Mouse (Mus musculus) ZHBTc4 (cell line): Measurements from ENCODE around the gene Gm34653.
"Not testable (repeated sequence)": the region's sequence is repeated elsewhere in the genome, so short reads cannot be mapped to it uniquely, and the experiment has no call there.

Experiments
- DNase-seq: peaks from one replicate; pipeline ENCODE4 v3.0.0-alpha.2; 2011; ENCODE audit warnings: low read depth, low spot score

Gene Gm34653

DNA sequence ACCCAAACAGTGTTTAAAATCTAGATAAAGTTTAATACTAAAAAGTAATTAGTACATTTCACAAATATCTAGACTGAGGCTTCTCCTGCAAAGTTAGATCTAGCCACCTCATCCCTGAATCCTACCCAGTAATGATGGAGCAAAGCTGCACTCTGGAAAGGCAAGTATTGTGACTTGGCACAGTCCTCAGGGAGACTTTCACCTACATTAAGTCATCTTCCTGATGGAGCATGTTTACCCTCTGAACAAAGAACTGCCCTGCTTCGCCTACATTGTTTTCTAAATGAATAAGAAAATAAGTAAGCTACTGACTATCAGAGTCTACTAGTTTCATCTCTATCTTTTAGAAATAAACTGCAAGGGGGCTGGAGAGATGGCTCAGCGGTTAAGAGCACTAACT lies 14.3 kb upstream of the Gm34653 start:
- DNase-seq: no peak

DNA sequence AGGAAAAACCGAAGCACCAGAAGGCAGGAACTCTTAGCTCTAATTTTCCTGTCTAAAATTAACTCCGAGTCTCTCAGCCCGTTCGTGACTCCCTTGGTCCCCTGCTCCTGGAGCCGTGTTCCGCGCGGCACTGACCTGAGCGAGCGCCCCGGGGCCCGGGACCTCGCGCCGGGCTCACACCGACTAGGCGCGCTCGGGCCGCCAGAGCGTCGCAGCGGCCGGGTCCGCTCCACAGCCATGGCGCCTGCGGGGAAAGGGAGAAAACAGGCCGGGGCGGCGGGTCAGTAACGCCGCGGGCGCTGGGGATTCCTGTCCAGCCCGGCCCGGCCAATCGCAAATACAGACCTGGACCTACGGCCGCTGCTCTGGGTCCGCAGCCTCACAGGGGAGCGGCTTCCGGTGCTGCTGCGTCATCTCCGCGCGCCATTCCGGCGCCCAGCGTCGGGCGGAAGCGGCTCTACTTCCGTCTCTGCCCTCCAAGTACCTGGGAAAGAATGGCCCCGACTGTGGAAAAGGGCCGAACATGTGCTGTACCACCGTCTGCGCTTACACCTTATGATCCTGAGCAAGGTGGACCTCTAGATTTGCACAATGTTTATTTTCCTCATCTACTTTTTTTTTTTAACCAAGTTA lies 6.9 kb upstream of the Gm34653 start, which contains the start of gene Fbxw2:
TSS of gene Fbxw2 (minus strand) at position 485 of the 633 bp plus-strand sequence.
- DNase-seq: peak; percentile 96

DNA sequence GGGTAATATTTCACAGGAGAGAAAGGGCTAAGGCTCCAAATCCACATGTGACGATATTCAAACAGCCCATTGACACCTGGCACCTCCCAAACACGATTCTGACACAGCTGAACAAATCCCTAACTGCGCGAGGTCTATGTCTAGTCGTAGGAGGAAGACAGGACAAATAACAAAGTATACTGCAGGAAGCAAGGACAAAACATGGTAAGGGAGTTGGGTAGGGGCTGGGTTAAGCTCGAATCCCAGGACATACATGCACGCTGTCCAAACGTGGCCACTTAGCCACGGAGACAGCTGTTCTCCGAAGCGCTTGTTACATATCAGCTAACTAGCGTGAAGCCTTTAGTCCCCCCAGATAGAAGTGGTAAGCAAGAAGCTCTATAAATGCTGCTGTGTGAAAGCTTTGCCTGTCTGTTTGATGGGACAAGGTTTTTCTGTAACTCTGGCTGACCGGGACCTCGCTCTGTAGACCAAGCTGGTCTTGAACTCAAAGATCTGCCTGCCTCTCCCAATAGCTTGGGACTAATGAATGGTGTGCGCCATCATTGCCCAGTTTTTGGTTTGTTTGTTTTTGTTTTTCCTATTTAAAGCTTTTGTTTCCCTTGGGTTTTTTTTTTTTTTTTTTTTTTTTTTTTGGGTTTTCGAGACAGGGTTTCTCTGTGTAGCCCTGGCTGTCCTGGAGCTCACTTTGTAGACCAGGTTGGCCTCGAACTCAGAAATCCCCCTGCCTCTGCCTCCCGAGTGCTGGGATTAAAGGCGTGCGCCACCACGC lies 6.2 kb upstream of the Gm34653 start:
- DNase-seq: no peak

DNA sequence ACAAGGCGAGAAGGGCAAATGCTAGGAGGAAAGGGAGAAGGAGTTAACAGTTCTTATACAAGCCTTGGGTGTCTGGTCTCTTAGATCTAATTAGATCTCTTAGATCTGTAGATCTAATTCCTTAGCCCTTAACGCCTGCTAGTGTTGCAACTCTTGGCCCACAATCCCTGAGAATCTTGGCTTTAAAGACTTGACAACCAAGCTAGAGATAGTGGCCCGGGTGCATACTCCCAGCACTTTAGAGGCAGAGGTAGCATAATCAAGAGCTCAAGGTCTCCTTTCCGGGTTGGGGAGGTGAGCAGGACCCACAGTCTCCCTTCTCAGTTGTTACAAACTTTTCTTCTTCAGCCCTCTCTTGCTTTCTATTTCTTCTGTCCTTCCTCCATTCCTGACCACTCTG lies 5.2 kb upstream of the Gm34653 start:
- DNase-seq: no peak

DNA sequence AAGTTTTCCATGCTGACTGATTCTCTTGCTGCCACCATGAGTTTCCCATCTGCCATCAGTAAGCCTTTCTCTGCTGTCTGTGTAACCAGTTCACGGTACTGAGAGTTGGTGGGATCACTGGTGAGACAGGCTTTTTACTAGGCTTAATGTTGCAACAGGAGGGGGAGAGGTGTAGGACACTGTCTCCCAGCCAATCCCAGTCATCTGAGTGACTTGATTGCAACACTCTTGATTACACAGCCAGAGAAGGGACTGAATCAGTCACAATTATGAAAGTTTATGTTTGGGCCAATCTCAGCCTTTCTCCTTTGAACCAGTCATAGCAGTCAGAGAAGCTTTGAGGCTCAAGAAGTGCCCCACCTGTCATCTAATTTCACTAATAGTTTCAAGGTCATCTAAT lies 4.8 kb upstream of the Gm34653 start:
- no peak for DNase-seq

DNA sequence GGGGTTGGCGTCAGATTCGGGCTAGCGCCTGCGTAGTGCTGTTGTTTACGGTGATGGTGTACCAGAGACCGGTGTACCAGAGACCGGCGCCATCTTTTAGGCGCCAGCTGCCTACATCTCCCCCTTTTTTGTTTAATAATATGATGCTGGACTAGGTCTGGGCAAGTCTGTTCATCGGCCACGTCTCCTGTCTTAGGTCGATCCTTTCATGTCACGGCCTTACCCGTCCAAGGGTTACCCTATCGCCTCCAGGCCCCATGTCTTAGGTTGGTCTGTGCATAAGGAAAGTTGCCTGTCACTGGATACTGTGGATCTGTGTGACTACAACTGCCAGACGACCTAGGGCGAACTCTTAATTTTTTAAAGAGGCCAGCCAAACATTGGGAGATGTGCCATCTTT lies 2.7 kb upstream of the Gm34653 start:
- peak; percentile 66 for DNase-seq

DNA sequence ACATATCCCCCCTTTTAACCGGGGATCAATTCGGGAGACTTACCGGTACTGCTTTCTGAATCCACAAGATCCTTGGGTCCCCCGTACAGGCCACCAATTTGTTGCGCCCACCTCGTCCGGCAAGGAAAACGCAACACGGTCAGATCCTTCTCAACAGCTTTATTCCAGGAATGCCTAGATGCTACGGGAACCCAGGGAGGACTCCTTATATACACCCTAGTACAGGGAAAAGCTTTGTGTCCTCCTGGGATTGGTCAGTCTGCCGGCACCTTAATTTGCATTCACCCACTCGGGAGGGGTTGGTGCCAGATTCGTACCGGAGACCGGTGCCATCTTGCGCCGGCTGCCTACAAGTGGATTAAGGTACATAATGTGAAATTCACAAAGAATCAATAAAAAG lies 817 bp downstream of the Gm34653 start:
- DNase-seq: no peak

DNA sequence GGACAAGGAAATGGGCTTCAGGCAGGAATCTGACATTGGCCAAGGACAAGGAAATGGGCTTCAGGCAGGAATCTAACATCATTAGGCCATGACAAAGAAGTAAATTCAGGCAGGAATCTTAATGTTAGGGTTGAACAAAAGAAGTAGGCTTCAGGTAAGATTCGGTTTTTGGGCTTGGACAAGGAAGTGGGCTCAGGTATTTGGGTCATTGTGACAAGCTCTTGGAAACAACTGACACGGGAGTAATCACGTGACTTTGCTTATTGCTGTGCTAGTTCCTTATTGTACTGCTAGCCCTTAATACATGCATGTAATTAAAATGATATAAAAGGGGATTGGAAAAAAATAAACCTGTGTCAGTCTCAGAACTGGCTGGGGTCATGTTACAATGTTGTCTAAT lies 2.9 kb downstream of the Gm34653 start:
- peak; percentile 84 for DNase-seq

DNA sequence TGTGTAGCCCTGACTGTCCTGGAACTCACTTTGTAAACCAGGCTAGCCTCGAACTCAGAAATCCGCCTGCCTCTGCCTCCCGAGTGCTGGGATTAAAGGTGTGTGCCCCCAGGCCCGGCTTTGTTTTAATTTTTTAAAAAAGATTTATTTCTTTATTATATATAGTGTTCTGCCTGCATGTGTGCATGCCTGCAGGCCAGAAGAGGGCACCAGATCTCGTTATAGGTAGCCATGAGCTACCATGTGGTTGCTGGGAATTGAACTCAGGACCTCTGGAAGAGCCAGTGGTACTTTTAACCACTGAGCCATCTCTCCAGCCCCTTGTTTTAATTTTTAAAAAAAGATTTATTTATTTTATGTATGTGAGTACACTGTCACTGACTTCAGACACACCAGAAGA lies 7.3 kb downstream of the Gm34653 start:
- not testable (repeated sequence) for DNase-seq

DNA sequence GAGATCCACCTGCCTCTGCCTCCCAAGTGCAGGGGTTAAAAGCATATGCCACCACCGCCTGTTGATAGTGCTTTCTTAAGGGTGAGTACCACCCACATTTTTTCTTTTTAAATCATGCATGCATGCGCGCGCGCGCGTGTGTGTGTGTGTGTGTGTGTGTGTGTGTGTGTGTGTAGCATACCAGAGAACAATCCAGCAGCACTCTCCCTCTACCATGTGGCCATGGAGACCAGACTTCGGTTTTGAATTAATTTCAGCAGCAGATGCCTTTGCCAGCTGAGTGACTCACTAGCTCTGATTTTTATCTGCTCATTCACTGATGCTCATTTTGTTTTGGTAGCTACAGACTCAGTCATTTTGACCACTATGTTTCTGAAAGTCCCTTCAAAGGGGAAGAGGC lies 8.9 kb downstream of the Gm34653 start:
- DNase-seq: no peak

DNA sequence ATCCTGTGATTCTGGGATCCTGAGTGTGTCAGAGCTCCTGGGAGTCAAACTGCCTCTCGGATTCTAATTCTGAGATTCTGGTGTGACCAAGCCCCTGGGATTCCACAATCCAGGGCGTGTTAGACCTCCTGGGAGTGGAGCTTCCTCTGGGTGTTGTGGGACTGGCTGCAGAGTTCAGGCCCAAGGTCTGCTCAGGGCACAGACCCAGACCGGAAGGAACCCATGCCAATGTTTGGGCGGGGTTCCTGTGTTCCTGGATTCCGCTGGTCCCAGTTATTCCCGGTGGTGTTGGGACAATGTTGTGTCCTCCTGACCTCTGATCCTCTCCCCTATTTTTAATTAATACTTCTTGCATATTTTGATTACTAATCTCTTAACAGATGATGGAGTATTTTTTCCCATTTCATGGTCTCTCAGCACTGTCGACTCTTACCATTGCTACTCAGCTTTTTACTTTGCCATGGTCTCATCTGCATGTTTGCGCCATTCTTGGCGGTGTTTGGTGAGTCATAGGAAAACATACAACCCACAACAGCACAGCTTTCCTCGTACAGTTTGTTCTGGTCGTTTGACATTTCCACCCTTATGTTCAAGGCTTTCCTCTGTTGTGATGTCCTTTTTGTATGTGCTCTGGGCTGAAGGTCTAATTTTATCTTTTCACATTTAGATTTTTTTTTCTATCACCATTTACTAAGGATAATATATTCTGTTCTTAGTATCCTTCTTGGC lies 10.6 kb downstream of the Gm34653 start:
- peak; percentile 80 for DNase-seq

DNA sequence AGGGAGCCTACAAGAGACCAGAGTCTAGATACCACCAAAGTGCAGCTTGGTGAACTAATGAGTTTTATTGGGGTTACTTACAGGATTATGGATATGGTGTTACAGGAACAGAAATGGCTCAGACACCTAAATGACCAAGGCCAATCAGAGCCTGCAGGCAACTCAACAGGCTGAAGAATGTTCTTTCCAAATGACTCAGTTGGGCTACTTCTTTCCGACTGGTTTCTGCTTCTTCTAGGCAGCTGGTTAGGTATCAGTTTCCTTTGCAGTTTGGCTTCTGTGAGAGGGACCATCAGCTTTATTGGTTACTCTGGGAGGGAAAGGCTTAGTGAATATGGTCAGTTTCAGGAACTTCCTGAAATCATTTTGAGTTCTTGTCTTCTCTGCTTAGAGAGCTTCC lies 14.9 kb downstream of the Gm34653 start:
- DNase-seq: no peak

DNA sequence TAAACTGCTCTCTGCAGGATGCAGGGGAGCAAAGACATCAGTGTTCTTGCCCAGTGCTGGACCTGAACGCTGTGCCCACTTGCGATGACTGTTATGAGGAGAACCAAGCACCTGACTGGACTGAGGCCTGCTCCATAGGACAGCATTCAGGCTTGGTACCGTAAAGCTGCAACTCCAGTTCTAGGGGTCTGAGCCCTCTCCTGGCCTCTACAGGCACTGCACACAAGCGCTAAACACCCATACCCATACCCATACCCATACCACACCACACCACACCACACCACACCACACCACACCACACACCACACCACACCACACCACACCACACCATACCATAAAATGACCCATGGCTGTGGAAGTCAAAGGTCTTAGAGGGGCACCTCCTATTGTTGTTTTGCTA lies 22.5 kb downstream of the Gm34653 start:
- DNase-seq: peak; percentile 43

DNA sequence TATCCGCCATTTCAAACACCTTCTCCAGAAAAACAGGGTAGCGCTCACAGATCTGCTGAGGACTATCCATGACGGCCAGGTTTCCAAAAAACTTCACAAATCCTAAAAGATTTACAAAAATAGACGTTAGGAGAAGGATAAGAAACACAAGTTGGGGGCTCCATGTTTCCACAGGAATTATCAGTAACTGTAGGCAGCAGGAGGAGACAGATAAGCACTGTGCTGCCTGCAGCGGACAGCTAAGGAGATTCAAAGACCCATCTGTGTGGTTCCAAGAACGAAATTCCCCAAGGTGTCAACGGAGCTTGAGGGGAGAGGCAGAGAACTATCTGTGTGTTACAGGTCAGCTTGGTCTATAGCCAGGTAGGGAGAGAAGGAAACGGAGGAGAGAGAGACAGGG lies 24.9 kb downstream of the Gm34653 start:
- DNase-seq: no peak

DNA sequence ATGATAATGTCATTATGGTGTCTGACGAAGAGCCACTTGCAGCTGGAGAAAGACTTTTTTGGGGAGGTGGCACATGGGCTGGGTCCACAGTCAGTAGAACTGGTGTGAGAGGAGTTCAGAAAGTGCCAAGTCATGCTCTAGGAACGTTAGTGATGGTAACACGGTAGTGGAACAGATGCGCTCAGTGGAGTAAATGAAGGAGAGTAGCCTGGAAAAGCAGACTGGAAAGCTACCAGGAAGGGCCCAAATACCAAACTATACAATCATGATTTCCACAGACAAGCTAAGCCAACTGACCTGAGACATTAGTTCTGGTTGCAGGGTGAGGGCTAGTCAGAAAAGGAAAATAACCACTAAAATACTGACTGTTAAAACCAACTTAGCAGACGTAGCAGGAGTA lies 36.9 kb downstream of the Gm34653 start:
- DNase-seq: peak; percentile 45

DNA sequence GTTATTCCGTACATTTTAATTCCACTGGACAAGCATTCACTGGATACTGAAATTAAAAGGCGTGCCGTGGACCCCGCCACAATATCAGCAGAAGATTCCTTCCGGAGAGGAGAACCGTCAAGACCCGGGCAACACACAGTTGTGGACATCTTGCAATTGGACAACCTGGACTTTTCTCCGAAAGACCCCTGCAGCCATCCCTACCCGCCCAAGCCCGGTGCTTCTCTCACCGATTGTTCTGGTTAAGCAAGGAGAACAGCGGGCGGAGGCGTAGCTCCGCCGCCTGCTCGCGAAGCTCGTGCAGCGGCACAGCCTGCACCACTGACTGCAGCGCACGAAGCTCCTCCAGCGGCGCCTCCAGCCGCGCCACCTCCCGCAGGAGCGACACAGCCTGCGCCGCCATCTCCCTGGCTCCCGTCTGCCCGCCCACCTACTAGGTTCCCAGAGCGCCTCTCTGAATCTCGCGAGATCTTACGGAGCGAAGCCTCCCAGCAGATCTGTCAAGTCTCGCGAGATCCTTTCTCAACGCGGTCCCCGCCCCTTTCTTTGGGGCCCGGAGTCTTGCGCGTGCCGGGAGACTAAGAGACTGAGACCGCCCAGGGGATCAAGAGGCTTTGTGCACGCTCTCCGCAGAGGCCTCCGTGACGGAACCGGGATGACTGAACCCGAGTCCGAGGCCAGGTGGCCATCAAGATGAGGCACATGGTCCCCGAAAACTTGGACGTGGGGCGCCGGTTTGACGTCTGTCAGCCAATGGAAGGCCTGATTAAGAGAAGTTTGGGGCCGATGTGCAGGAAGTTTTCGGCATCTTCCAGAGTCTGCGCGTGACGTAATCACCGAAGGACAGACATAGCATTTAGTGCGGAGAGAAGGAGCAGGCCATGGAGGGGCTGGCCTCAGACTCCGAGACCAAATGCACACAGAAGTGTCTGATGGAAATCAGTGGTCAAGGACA lies 38.0 kb downstream of the Gm34653 start:
- peak; percentile 100 for DNase-seq

DNA sequence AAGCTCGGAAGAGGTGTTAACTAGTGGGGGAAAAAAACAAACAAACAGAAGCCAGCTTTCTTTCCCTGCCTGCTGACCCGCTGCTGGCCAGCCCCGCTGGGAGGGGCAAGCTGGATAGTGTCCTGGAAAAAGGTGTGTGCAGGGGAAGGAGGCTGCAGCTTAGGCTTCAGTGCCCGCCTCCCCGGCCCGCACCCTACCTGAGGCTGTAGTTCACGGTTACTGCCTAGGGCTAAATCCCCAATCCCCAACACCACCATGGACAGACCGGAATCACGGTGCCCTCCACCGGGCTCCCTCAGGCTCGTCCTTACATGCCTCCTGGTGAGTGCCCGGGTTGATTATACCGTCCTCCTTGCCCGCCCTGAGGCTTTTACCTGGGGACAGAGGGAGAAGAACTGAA lies 41.5 kb downstream of the Gm34653 start, which contains the start of gene Cutal:
TSS of gene Cutal (plus strand) at position 126 of the 400 bp plus-strand sequence.
- peak; percentile 20 for DNase-seq

DNA sequence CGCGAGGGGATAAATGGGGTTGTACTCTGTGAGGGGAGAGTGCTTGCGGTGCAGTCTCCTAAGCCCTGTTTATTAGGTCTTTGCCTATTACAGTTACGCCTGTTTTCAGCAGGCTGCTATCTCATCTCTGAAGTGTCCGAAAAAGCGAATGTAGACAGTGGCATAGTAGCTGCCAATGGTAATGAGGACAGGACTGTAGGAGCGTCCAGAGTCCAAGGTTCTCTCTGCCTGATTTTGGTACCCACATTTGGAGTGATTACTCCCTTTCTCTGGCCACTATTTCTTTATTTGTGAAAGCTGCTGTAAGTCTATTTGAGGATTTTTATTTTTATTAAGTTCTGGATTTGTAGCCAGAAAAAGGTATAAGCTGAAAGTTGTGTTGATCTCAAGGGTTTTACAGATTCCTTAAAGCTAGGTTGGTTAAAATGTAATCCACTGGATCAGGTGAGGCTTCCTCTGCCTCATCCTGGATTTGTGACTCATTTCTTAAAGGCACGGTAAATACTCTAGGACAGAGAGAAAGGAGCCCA lies 42.1 kb downstream of the Gm34653 start, which contains the start of gene Psmd5:
TSS of gene Psmd5 (minus strand) at position 153 of the 530 bp plus-strand sequence.
- no peak for DNase-seq

DNA sequence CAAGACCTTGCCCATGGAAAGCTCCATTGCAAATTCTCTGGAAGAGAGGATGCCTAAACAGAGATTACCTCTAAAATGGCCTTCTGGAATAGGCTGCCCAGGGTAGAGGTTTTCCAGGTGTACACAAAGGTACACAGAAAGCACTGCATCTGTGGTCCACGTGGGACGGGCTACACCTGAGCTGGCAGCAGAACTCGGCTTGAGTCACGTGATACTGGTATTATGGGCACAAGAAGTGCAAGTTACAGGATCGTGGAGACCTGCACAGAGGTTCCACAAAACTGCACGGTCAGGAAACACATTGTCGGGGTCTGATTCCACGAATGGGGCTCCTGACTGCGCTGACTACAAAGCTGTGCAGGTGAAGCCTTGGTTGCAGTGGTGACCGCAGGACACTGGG lies 47.2 kb downstream of the Gm34653 start:
- no peak for DNase-seq

DNA sequence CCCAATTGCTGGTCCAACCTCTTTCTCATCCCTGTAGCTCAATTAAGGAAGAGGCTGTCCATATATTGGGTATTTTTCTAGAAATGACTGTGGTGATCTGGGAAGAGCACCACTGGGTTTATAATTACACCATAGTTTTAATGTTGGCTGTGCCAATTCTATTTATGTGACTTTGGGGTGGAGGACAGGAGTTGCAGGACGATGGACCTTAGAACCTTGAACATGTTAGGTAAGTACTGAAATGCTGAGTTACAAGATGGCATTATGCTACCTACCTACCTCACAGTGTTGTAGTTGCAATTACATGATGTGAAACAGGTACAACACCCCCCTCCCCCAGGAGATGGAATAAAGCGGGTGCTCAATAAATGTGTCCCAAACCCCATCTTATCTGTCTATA lies 50.0 kb downstream of the Gm34653 start:
- DNase-seq: no peak

DNA sequence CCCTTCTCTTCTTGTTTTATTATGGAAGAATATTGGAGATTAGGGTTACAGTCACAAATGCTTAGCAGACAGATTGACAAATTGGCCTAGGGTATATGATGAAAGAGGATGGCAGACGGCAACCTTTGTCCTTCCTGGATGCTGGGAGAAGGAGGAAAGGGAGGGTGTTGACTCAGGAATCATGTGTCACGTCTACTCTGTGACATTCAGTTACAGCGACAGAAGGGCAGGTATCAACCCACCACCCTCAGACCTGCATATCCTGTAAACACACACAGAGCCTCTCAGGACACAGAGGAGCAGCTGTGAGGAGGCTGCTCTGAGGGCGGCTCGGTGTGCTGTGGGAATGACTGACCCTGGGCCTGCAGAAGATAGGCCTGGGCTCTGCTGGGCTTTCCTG lies 50.4 kb downstream of the Gm34653 start:
- no peak for DNase-seq
